Mouse (Mus musculus) megakaryocyte progenitor cell, adult 5-6 weeks (primary cell): ENCODE data around the gene Iqcf1. TPM values are rescaled to one million over a fixed set of nuclear protein-coding genes. Genes with fewer than 3 reads are reported as not detected.

Source experiments
- ATAC-seq: replicated peaks from 2 replicates; pipeline ENCODE4 v1.8.0; 2016; ENCODE audit warnings: mild to moderate bottlenecking, moderate TSS enrichment, inconsistent platforms; ENCODE audit not compliant: poor library complexity
- total RNA-seq, 2 experiments: library from RNA; stranded (forward) in 1 of 2; stranded (reverse) in 1 of 2; fragments of 157-497, 149-512 nt in 1 of 2; fragments of 200-1000 nt in 1 of 2; gene quantifications; 2 replicates each; pipeline versions ENCODE4 v1.2.3 to v1.2.4; 2015 to 2017

Gene Iqcf1
- not detected in 2 replicates for total RNA-seq (2015)
- not detected in 2 replicates for total RNA-seq (2017)

- no peak for ATAC-seq
Measured at GRCm38 (mm10) chr9:106499667-106500066, at the start of gene Iqcf1. TSS of gene Iqcf1 (plus strand) at chr9:106499967.

DNA sequence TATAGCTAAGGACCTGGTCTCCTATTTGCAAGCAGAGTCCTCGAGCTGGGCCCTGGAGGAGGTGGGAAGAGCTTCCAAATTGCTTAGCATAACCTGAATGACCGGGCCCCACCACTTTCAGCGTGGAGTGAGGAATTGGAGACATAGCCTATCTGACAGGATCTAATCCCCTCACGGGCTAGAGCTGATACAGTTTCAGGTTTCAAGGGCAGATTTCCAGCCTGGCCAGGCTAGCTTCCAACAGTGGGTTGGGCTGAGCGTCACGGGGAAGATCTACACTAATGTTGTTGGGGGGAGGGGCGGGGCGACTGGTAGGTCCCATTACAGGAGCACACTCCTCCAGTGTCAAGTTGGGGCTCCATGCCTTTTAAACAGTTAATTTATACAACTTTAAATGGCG, 49.1 kb upstream of the Iqcf1 start:
- ATAC-seq: no peak

DNA sequence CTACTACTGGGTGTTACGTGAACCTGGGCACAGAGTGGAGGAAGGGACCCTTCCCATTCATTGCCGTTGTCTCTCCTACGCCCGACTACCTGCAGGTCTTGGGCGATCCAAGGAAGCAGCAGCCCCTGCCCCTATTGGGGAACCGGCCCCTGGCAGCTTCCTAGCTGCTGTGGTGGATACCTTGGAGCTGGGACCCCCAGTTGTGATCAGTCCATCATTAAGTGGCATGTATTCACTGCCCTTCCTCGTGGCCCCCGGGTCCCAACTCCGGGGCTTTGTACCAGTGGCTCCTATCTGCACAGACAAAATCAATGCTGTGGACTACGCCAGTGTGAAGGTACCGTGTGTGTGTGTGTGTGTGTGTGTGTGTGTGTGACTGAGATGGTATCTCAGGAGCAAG, 48.5 kb upstream of the Iqcf1 start:
- no peak for ATAC-seq

- no peak for ATAC-seq
Measured at GRCm38 (mm10) chr9:106451899-106452298, 47.9 kb upstream of the Iqcf1 start.

- no peak for ATAC-seq
Measured at GRCm38 (mm10) chr9:106452351-106452750, 47.4 kb upstream of the Iqcf1 start.

GRCm38 (mm10) chr9:106452821-106453220, 46.9 kb upstream of the Iqcf1 start:
- no peak for ATAC-seq

- ATAC-seq: peak; percentile 40
Measured at GRCm38 (mm10) chr9:106453271-106454070, 46.3 kb upstream of the Iqcf1 start, which contains the start of gene Pcbp4. TSS of gene Pcbp4 (plus strand) at chr9:106453291.

DNA sequence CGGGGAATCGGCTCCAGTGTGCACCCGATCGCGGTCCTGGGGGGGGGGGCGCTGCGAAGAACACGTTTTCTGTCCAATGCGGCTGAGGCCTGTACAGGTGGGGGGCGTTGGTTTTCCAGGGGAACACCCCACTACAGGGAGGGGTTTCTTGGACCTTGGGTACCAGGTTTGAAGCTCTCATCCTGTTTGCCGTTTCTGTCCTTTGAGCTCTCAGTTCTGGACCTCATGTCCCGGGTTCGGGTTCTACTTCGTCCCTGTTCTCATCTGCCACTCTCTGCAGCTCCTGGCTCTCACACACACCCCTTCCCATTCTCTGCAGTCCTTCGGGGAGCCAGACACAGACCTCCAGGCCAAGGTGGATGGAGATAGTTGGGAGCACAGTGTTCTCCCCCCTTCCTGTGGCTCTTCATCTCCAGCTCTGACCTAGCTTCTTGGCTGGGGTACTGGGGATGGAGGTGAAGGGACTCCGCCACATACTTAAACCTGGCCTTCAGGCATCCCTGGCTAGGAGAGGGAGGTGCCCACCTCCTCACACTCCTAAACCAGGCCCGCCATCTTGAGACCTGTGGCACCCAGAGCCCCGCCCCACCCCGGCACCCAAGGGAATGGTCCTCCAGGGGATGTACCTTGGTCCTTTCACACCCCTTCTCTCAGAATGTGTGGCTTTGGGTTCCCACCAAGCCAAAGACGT, 45.6 kb upstream of the Iqcf1 start:
- ATAC-seq: no peak

GRCm38 (mm10) chr9:106454888-106455681, 44.7 kb upstream of the Iqcf1 start:
- ATAC-seq: no peak

DNA sequence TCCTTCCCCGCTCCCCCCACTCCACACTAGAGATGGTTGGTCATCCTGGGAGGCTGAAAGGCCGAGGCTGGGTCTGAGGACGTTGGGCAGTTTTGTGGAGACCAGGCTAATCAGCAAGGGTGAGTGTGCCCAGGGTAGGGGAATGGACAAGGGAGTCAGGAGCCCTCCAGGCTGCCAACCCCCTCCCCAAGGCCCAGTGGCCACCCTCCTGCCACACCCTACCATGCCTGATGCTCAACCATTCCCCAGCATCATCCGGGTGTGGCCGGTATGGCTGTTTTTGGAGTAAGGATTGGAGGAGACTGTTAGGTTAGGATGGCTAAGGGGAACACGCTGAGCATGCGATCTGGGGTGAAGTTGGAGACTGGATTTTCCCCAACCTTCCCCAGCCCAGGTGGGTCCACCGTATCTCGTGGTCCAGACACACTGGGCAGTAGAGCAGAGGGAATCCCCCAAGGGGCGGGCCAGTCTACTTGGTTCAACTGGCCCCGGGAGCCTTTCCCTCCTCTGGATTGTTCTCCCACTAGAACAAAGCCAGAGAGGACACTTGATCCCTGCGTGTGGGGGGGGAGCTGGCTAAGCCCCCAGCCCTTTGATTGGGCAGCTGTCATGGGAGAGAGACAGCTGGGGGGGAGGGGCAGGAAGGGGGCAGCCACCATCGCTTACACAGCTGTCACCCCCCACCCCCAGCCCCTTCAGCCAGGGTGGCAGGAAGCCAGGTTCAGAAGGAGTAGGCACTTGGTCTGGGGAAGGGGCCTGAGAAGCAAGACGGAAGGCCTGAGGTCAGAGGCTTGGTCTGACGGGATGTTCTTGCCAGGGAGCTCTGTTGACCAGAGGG, 43.2 kb upstream of the Iqcf1 start:
- ATAC-seq: no peak

- no peak for ATAC-seq
Measured at GRCm38 (mm10) chr9:106457163-106457559, 42.6 kb upstream of the Iqcf1 start.

GRCm38 (mm10) chr9:106457920-106458319, 41.8 kb upstream of the Iqcf1 start:
- ATAC-seq: no peak

DNA sequence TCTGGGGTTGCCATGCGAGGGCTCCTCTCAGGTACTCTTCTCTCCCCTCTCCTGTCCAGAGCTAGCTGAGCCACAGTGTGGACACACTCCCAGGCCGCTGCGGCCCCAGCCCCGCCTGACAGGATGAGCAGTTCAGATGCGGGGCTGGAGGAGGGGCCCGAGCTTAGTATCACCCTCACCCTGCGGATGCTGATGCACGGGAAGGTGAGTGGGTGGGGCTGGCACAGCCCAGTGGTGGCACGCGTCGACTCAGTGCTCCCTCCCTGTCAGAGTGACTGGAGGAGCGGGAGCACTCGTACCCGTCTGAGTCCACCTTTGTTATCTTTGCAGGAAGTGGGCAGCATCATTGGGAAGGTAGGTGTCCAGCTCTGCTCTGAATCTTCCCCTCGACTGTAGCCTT, 39.8 kb upstream of the Iqcf1 start:
- ATAC-seq: no peak

- ATAC-seq: no peak
Measured at GRCm38 (mm10) chr9:106460401-106461025, 39.3 kb upstream of the Iqcf1 start.

GRCm38 (mm10) chr9:106461026-106461415, 38.7 kb upstream of the Iqcf1 start:
- no peak for ATAC-seq

GRCm38 (mm10) chr9:106461641-106462429, 37.9 kb upstream of the Iqcf1 start:
- no peak for ATAC-seq

DNA sequence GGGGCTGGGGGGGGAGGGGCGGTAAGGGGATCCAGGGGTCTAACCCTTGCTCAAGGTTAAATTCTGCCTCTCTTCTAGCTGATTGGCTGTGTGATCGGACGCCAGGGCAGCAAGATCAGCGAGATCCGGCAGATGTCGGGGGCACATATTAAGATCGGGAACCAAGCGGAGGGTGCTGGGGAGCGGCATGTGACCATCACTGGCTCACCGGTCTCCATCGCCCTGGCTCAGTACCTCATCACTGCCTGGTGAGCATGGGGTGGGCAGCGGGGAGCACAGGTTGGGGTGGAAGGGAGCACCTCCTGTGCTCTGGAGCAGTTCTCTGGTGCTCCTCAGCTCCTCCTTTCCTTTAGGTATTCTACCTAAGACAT, 37.4 kb upstream of the Iqcf1 start:
- no peak for ATAC-seq

GRCm38 (mm10) chr9:106463122-106464063, 36.4 kb upstream of the Iqcf1 start:
- ATAC-seq: no peak
